Mouse (Mus musculus) lung, adult 2 months (tissue): ENCODE measurements around the gene Fam149a. TPM values are rescaled to one million over a fixed set of nuclear protein-coding genes. Genes with fewer than 3 reads are reported as not detected.
"Not testable (repeated sequence)": the region's sequence is repeated elsewhere in the genome, so short reads cannot be mapped to it uniquely, and the experiment has no call there.

ENCODE experiments used
- DNase-seq: peaks from one replicate; pipeline ENCODE4 v3.0.0; 2022
- H3K4me1 ChIP-seq: fragments of 200-500 bp; 2 replicates; pipeline ENCODE4 v1.6.1; 2011; ENCODE audit warnings: low read length; ENCODE audit not compliant: control insufficient read depth, insufficient read depth
- H3K4me3 ChIP-seq: fragments of 200-500 bp; replicated peaks from 2 replicates; pipeline ENCODE3; 2011; ENCODE audit warnings: low read depth, mild to moderate bottlenecking, control low read depth, low read length; ENCODE audit errors: extremely low read depth
- CTCF ChIP-seq: fragments of 200-500 bp; IDR thresholded peaks from 2 replicates; pipeline ENCODE4 v1.5.1; 2011; ENCODE audit warnings: mild to moderate bottlenecking, low read length, control low read depth; ENCODE audit not compliant: insufficient read depth
- POLR2A ChIP-seq: fragments of 200-500 bp; IDR thresholded peaks from 2 replicates; pipeline ENCODE4 v1.6.1; 2011; ENCODE audit warnings: low read depth, mild to moderate bottlenecking, control low read depth, low read length, borderline replicate concordance; ENCODE audit errors: extremely low read depth
- WGBS: fragments of 180-500 bp; shearing (Covaris S2); methylation state at CpG from one replicate; pipeline ENCODE4 v1.1.7; 2018; 5-methylcytosine and 5-hydroxymethylcytosine counted together
- polyA plus RNA-seq: library from polyadenylated mRNA; depleted of rRNA; stranded (reverse); fragments of >200 nt; gene quantifications from 2 replicates; pipeline ENCODE4 v1.2.3, GENCODE M21; 2012

Fam149a gene
- polyA plus RNA-seq, 1 experiment, result 10.9 TPM

GRCm38 (mm10) chr8:45333493-45333892 is 48.6 kb downstream of the Fam149a start:
- WGBS, result 1% methylated on average over 8 of the region's 8 CpGs
- TF ChIP-seq CTCF (no peak), POLR2A (no peak)
- peak; percentile 42 for DNase-seq
- H3K4me1 ChIP-seq, result peaks cover 4% of the 10 kb centered on the region; the same call in 1 of the 2 replicates
- peak overlapping the region; percentile 89 for H3K4me3 ChIP-seq

- peak within 1 kb of the TSS; percentile 89 for H3K4me3 ChIP-seq
- peak; percentile 51; the same call in 1 of the 2 replicates for TF ChIP-seq POLR2A
- TF ChIP-seq CTCF, result no peak
- DNase-seq, result peak; percentile 76
- H3K4me1 ChIP-seq, result peaks cover 4% of the 10 kb centered on the region; the same call in 1 of the 2 replicates
- WGBS, result 2% methylated on average over 44 of the region's 44 CpGs
Measured at GRCm38 (mm10) chr8:45332685-45333409, 49.2 kb downstream of the Fam149a start, which contains the start of gene Cyp4v3. Cyp4v3 (minus strand) TSS chr8:45333216.

- TF ChIP-seq POLR2A (no peak), CTCF (no peak)
- no peak overlapping the region for H3K4me3 ChIP-seq
- H3K4me1 ChIP-seq, result peaks cover 4% of the 10 kb centered on the region; the same call in 1 of the 2 replicates
- no peak for DNase-seq
- 58% methylated on average over 3 of the region's 3 CpGs for WGBS
Measured at GRCm38 (mm10) chr8:45330856-45331255, 51.2 kb downstream of the Fam149a start.

- peak; percentile 17 for DNase-seq
- H3K4me1 ChIP-seq, result peaks cover 4% of the 10 kb centered on the region; the same call in 1 of the 2 replicates
- H3K4me3 ChIP-seq, result no peak overlapping the region
- TF ChIP-seq POLR2A (no peak), CTCF (no peak)
- 63% methylated on average over 6 of the region's 6 CpGs for WGBS
Measured at GRCm38 (mm10) chr8:45329206-45329980, 52.7 kb downstream of the Fam149a start.

- not testable (repeated sequence) for H3K4me1 ChIP-seq, H3K4me3 ChIP-seq, DNase-seq
Measured at GRCm38 (mm10) chr8:45327076-45327475, 55.0 kb downstream of the Fam149a start.

GRCm38 (mm10) chr8:45324151-45324550 is 57.9 kb downstream of the Fam149a start:
- TF ChIP-seq POLR2A, result no peak
- TF ChIP-seq CTCF, result no peak
- WGBS, result 63% methylated on average over 4 of the region's 4 CpGs
- H3K4me3 ChIP-seq, result no peak overlapping the region
- no peaks in the 10 kb centered on the region for H3K4me1 ChIP-seq
- no peak for DNase-seq

- TF ChIP-seq CTCF (no peak), POLR2A (no peak)
- Histone ChIP-seq H3K4me1 (no peaks in the 10 kb centered on the region), H3K4me3 (no peak overlapping the region)
- WGBS, result 83% methylated on average over 2 of the region's 2 CpGs
- no peak for DNase-seq
Measured at GRCm38 (mm10) chr8:45321365-45321764, 60.7 kb downstream of the Fam149a start.

GRCm38 (mm10) chr8:45320930-45321329 is 61.2 kb downstream of the Fam149a start:
- DNase-seq, result no peak
- Histone ChIP-seq H3K4me3 (no peak overlapping the region), H3K4me1 (no peaks in the 10 kb centered on the region)
- TF ChIP-seq POLR2A (no peak), CTCF (no peak)
- 45% methylated on average over 1 of the region's 1 CpGs for WGBS

- TF ChIP-seq POLR2A (no peak), CTCF (no peak)
- H3K4me3 ChIP-seq, result no peak overlapping the region
- DNase-seq, result no peak
- WGBS, result 65% methylated on average over 4 of the region's 4 CpGs
- no peaks in the 10 kb centered on the region for H3K4me1 ChIP-seq
Measured at GRCm38 (mm10) chr8:45310967-45311366, 71.1 kb downstream of the Fam149a start.

- no peak for DNase-seq
- WGBS, result 72% methylated on average over 13 of the region's 13 CpGs
- Histone ChIP-seq H3K4me1 (no peaks in the 10 kb centered on the region), H3K4me3 (no peak within 1 kb of the TSS)
- TF ChIP-seq POLR2A (no peak), CTCF (no peak)
Measured at GRCm38 (mm10) chr8:45308366-45308765, 73.7 kb downstream of the Fam149a start, which contains the start of gene Gm45753. Gm45753 (minus strand) TSS chr8:45308466.
